Mouse (Mus musculus): ENCODE measurements around the gene Acads.
A peak's percentile ranks its signal among the peaks of the same experiment; 100 is the strongest.

DNA sequence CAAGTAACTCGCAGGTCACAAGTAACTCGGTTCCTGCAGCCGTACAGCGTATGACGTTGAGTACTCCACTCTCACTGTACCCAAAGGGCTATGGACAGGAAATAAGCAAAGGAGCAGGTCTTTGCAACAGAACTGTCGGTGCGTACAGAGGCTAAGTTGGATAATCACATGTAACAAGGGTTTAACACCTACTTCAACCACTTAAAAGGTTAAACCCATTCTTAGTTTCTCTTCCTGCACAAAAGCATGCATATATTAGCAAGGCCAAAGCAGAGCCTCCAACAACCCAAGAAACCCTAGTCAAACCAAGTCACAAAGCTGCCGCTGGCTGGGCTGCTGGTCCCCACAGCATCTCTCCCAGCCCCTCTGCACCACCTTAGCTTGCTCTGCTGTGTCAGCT lies 13.3 kb upstream of the Acads start:
- TF ChIP-seq CTCF (IDR thresholded peaks at IDR 0.05; ENCODE audit: extremely low read depth, insufficient read depth, insufficient read length, insufficient replicate concordance) (no peak), POLR2A (IDR thresholded peaks at IDR 0.05; ENCODE audit: low read depth, low read length) (peak; percentile 5; the same call in 1 of the 2 replicates)
